In the genomic region with DNA sequence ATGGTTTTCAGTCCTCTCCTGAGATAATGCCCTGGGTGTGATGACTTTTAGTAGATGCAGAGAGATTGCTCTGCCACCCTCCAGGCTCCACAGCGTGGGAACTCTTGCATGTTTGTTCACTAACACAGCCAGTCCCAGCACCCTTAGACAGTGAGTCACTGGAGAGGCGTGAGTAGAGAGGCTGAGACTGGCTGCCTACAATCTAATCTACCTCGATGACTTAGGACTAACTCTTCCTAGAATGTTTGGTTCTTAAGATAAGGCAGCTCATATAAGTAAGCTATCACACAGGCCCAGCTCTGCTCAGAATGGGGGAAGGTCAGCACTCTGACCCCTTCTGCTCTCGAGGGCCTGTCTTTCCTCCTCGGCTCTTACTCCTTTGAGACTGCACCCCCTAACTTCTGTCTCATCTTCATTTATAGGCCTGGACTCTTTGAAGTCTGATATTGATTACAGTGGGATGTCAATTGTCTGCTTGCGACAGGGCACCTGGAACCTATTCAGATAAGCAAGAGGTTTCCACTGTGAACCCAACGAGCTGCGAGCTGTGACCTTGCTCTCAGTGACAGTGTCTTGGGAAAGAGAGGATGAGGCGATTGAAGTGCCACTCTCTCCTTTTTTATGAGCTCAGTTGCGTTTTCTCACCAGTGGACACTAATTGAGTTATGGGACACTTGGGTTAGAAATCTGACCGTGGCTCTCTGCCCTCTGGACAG, we compare ENCODE assay signal across 17 mouse cellular contexts.
DNase-seq lines count a peak whose midpoint lies in the region; ATAC-seq lines count a peak whose summit lies in the region.
"Had no signal": no experiment of that assay in that cellular context is flagged by ENCODE, and none has a peak within 500 bp of the region (broad histone marks: within the 10 kb centered on the region; RNA-seq: fewer than 3 reads in every experiment).

No protein-coding gene starts in this region.

- no peaks in the 10 kb centered on the region for H3K9me3 ChIP-seq in heart, embryonic 11.5 days (replicated peaks; ENCODE audit: control insufficient read depth, low read length)
- H3K9me3 ChIP-seq in liver, embryonic 16.5 days (replicated peaks; ENCODE audit: control insufficient read depth, low read length) = no peaks in the 10 kb centered on the region
- H3K9me3 ChIP-seq: forebrain, embryonic 10.5 days had no signal

- no peak overlapping the region for H3K4me2 ChIP-seq in heart, embryonic 11.5 days
- no peak overlapping the region for H3K4me2 ChIP-seq in liver, embryonic 16.5 days (ENCODE audit: low read depth, low read length)

- H3K27me3 ChIP-seq in heart, embryonic 11.5 days (ENCODE audit: control insufficient read depth, insufficient read depth, low read length) = no peaks in the 10 kb centered on the region
- no peaks in the 10 kb centered on the region for H3K27me3 ChIP-seq in liver, embryonic 16.5 days (ENCODE audit: control insufficient read depth, insufficient read depth, low read depth, low read length)
- H3K27me3 ChIP-seq: Patski had no signal

- 0 out of 2 replicates have a peak, but pooled peaks cover 2% of the 10 kb centered on the region for H3K36me3 ChIP-seq in heart, embryonic 11.5 days (ENCODE audit: control insufficient read depth, insufficient read depth, low read length)
- H3K36me3 ChIP-seq in liver, embryonic 16.5 days (ENCODE audit: control insufficient read depth, insufficient read depth) = no peaks in the 10 kb centered on the region

- WGBS in heart, embryonic 11.5 days (ENCODE audit: insufficient replicate concordance) = 20% methylated on average over 11 of the region's 11 CpGs
- WGBS in liver, embryonic 16.5 days (ENCODE audit: insufficient replicate concordance) = 38% methylated on average over 11 of the region's 11 CpGs

- H3K4me3 ChIP-seq in heart, embryonic 11.5 days (ENCODE audit: low read depth, low read length) = no peak overlapping the region
- no peak overlapping the region for H3K4me3 ChIP-seq in liver, embryonic 16.5 days (ENCODE audit: low read depth, low read length)
- H3K4me3 ChIP-seq: forebrain, embryonic 10.5 days; layer of hippocampus, adult 2 months had no signal

- H3K4me1 ChIP-seq in heart, embryonic 11.5 days (ENCODE audit: control insufficient read depth, insufficient read depth, low read length) = peaks cover 31% of the 10 kb centered on the region
- peaks cover 3% of the 10 kb centered on the region; the same call in 1 of the 2 replicates for H3K4me1 ChIP-seq in liver, embryonic 16.5 days (ENCODE audit: control insufficient read depth, low read depth, low read length)
- H3K4me1 ChIP-seq: forebrain, embryonic 10.5 days had no signal

- peak; percentile 70; the same call in 1 of the 2 replicates for ATAC-seq in heart, embryonic 11.5 days (replicated peaks; ENCODE audit: insufficient number of reproducible peaks, low FRiP score, low TSS enrichment)
- peak; percentile 45; the same call in 1 of the 2 replicates for ATAC-seq in liver, embryonic 16.5 days (ENCODE audit: low read depth)
- ATAC-seq: inflammation-experienced regulatory T-cells, adult 6 months; Patski had no signal

- DNase-seq in heart, adult 8-10 months (ENCODE audit: low spot score) = no peak
- DNase-seq in right cerebral cortex, postnatal 36 days (ENCODE audit: low spot score in 2 of 2) = peak; percentile 24 to 26
- no peak for DNase-seq in right cerebral cortex, postnatal 14 days
- DNase-seq in urinary bladder, postnatal 14 days (ENCODE audit: low spot score) = no peak
- no peak for DNase-seq in layer of hippocampus, adult 9-11 months
- no peak for DNase-seq in layer of hippocampus, adult 9-10 months (ENCODE audit: low spot score)
- DNase-seq: adrenal gland, postnatal 10 days; cerebellum, adult 11 months; heart, postnatal 10 days; left cerebral cortex, postnatal 4 days; lung, postnatal 10 days had no signal

- no peak overlapping the region for H3K9ac ChIP-seq in heart, embryonic 11.5 days (ENCODE audit: low read depth, low read length)
- no peak overlapping the region for H3K9ac ChIP-seq in liver, embryonic 16.5 days (ENCODE audit: low read depth, low read length)

- H3K27ac ChIP-seq in heart, embryonic 11.5 days (ENCODE audit: low read depth, low read length) = no peak overlapping the region
- H3K27ac ChIP-seq in liver, embryonic 16.5 days (ENCODE audit: low read length) = no peak overlapping the region
- H3K27ac ChIP-seq: forebrain, embryonic 10.5 days; layer of hippocampus, adult 2 months had no signal

Comparison
In these comparisons a context has a peak if more than half of its experiments do, and no peak if none do; other contexts are left out.
1. DNase-seq: peak in right cerebral cortex, postnatal 36 days (2 of 2); none in heart, adult 8-10 months (single experiment), right cerebral cortex, postnatal 14 days (single experiment), urinary bladder, postnatal 14 days (single experiment), layer of hippocampus, adult 9-11 months (single experiment) and layer of hippocampus, adult 9-10 months (single experiment).